Mouse (Mus musculus): Measurements from ENCODE around the gene Syne4. TPM values are rescaled to one million over a fixed set of nuclear protein-coding genes. Genes with fewer than 3 reads are reported as not detected.
A peak's percentile ranks its signal among the peaks of the same experiment; 100 is the strongest.

Gene Syne4
- polyA plus RNA-seq, 1 experiment from 2014 or later: 18.9 TPM

GRCm38 (mm10) chr7:30300914-30301313 is 13.7 kb upstream of the Syne4 start:
- Histone ChIP-seq H3K4me1 (no peaks in the 10 kb centered on the region), H3K27ac (replicated peaks) (no peak overlapping the region), H3K4me3 (replicated peaks) (no peak overlapping the region), H3K36me3 (peaks cover 85% of the 10 kb centered on the region), H3K4me2 (no peak overlapping the region), H3K9ac (replicated peaks) (no peak overlapping the region), H3K9me3 (replicated peaks) (no peaks in the 10 kb centered on the region), H3K27me3 (replicated peaks) (no peaks in the 10 kb centered on the region)
- no peak for ATAC-seq (ENCODE audit: low FRiP score)
- WGBS: 57% methylated on average over 3 of the region's 3 CpGs

GRCm38 (mm10) chr7:30306083-30306779 is 8.4 kb upstream of the Syne4 start:
- Histone ChIP-seq H3K27ac (replicated peaks) (0 out of 2 replicates have a peak overlapping the region, but pooled peaks have one; percentile 4), H3K9me3 (replicated peaks) (no peaks in the 10 kb centered on the region), H3K36me3 (peaks cover 55% of the 10 kb centered on the region), H3K9ac (replicated peaks) (no peak overlapping the region), H3K4me3 (replicated peaks) (no peak overlapping the region), H3K27me3 (replicated peaks) (no peaks in the 10 kb centered on the region), H3K4me2 (no peak overlapping the region), H3K4me1 (peaks cover 24% of the 10 kb centered on the region)
- no peak for ATAC-seq (ENCODE audit: low FRiP score)
- whole genome bisulfite sequencing: 94% methylated on average over 16 of the region's 16 CpGs

- H3K36me3 ChIP-seq: peaks cover 49% of the 10 kb centered on the region
Observed at GRCm38 (mm10) chr7:30308076-30309005, 6.3 kb upstream of the Syne4 start, which contains the start of gene Alkbh6. Gene Alkbh6 (plus strand): TSS chr7:30308717.

GRCm38 (mm10) chr7:30309395-30310129 is 5.0 kb upstream of the Syne4 start:
- Histone ChIP-seq H3K4me2 (peak overlapping the region; percentile 92), H3K27me3 (replicated peaks) (no peaks in the 10 kb centered on the region), H3K4me3 (replicated peaks) (peak overlapping the region; percentile 73), H3K9ac (replicated peaks) (peak overlapping the region; percentile 69), H3K4me1 (peaks cover 25% of the 10 kb centered on the region), H3K36me3 (peaks cover 43% of the 10 kb centered on the region), H3K27ac (replicated peaks) (no peak overlapping the region), H3K9me3 (replicated peaks) (no peaks in the 10 kb centered on the region)
- WGBS: 64% methylated on average over 15 of the region's 15 CpGs
- no peak for ATAC-seq (ENCODE audit: low FRiP score)

More at GRCm38 (mm10) chr7:30308076-30309005, 6.3 kb upstream of the Syne4 start, which contains the start of gene Alkbh6:
- Histone ChIP-seq H3K9ac (replicated peaks) (peak within 1 kb of the TSS; percentile 69), H3K27me3 (replicated peaks) (no peaks in the 10 kb centered on the region), H3K4me2 (peak within 1 kb of the TSS; percentile 92), H3K4me1 (peaks cover 24% of the 10 kb centered on the region), H3K27ac (replicated peaks) (peak within 1 kb of the TSS; percentile 85), H3K9me3 (replicated peaks) (no peaks in the 10 kb centered on the region), H3K4me3 (replicated peaks) (peak within 1 kb of the TSS; percentile 73)
- WGBS: 3% methylated on average over 27 of the region's 27 CpGs
- peak; percentile 99 for ATAC-seq (ENCODE audit: low FRiP score)

- Histone ChIP-seq H3K27ac (replicated peaks) (no peak overlapping the region), H3K36me3 (peaks cover 41% of the 10 kb centered on the region), H3K4me2 (peak overlapping the region; percentile 92), H3K4me3 (replicated peaks) (no peak overlapping the region), H3K9ac (replicated peaks) (no peak overlapping the region), H3K27me3 (replicated peaks) (no peaks in the 10 kb centered on the region), H3K9me3 (replicated peaks) (no peaks in the 10 kb centered on the region), H3K4me1 (peaks cover 27% of the 10 kb centered on the region)
- 94% methylated on average over 12 of the region's 12 CpGs for WGBS
- ATAC-seq (ENCODE audit: low FRiP score): no peak
Observed at GRCm38 (mm10) chr7:30310136-30310535, 4.5 kb upstream of the Syne4 start.

- peaks cover 24% of the 10 kb centered on the region; the same call in 1 of the 2 replicates for H3K36me3 ChIP-seq
- H3K27me3 ChIP-seq (replicated peaks): no peaks in the 10 kb centered on the region
- no peak overlapping the region for H3K9ac ChIP-seq (replicated peaks)
- ATAC-seq (ENCODE audit: low FRiP score): no peak
- no peaks in the 10 kb centered on the region for H3K9me3 ChIP-seq (replicated peaks)
- peaks cover 19% of the 10 kb centered on the region for H3K4me1 ChIP-seq
- 56% methylated on average over 27 of the region's 27 CpGs for WGBS
- no peak overlapping the region for H3K4me2 ChIP-seq
- no peak overlapping the region for H3K4me3 ChIP-seq (replicated peaks)
- H3K27ac ChIP-seq (replicated peaks): no peak overlapping the region
Observed at GRCm38 (mm10) chr7:30313666-30314320, 814 bp upstream of the Syne4 start.

- Histone ChIP-seq H3K36me3 (peaks cover 23% of the 10 kb centered on the region; the same call in 1 of the 2 replicates), H3K27ac (replicated peaks) (no peak overlapping the region), H3K4me1 (peaks cover 5% of the 10 kb centered on the region), H3K4me2 (no peak overlapping the region), H3K4me3 (replicated peaks) (no peak overlapping the region), H3K9ac (replicated peaks) (no peak overlapping the region), H3K27me3 (replicated peaks) (no peaks in the 10 kb centered on the region), H3K9me3 (replicated peaks) (no peaks in the 10 kb centered on the region)
- no peak for ATAC-seq (ENCODE audit: low FRiP score)
- WGBS: 86% methylated on average over 13 of the region's 13 CpGs
Observed at GRCm38 (mm10) chr7:30315559-30316529, 1.2 kb downstream of the Syne4 start.

- Histone ChIP-seq H3K9ac (replicated peaks) (no peak overlapping the region), H3K9me3 (replicated peaks) (no peaks in the 10 kb centered on the region), H3K27ac (replicated peaks) (no peak overlapping the region), H3K27me3 (replicated peaks) (no peaks in the 10 kb centered on the region), H3K4me3 (replicated peaks) (no peak overlapping the region), H3K4me1 (peaks cover 21% of the 10 kb centered on the region), H3K4me2 (no peak overlapping the region), H3K36me3 (peaks cover 6% of the 10 kb centered on the region; the same call in 1 of the 2 replicates)
- ATAC-seq (ENCODE audit: low FRiP score): no peak
- 96% methylated on average over 3 of the region's 3 CpGs for WGBS
Observed at GRCm38 (mm10) chr7:30318142-30318541, 3.5 kb downstream of the Syne4 start.

- H3K9me3 ChIP-seq (replicated peaks): no peaks in the 10 kb centered on the region
- peak overlapping the region; percentile 91 for H3K4me3 ChIP-seq (replicated peaks)
- WGBS: 84% methylated on average over 2 of the region's 2 CpGs
- no peak overlapping the region for H3K27ac ChIP-seq (replicated peaks)
- peak overlapping the region; percentile 80 for H3K9ac ChIP-seq (replicated peaks)
- H3K27me3 ChIP-seq (replicated peaks): peaks cover 7% of the 10 kb centered on the region; the same call in 1 of the 2 replicates
- H3K36me3 ChIP-seq: peaks cover 4% of the 10 kb centered on the region; the same call in 1 of the 2 replicates
- H3K4me1 ChIP-seq: peaks cover 18% of the 10 kb centered on the region
- peak overlapping the region; percentile 79 for H3K4me2 ChIP-seq
- ATAC-seq (ENCODE audit: low FRiP score): no peak
Observed at GRCm38 (mm10) chr7:30320946-30321345, 6.3 kb downstream of the Syne4 start.

Data from neural tube, embryonic 15.5 days (tissue).